Mouse (Mus musculus) heart, postnatal 0 days (tissue): ENCODE measurements around the gene 4930544D05Rik.
A peak's percentile ranks its signal among the peaks of the same experiment; 100 is the strongest.

Experiments
- CTCF ChIP-seq: IDR thresholded peaks from 2 replicates; pipeline ENCODE4 v1.5.1; 2016; ENCODE audit warnings: antibody characterized with exemption, control low read depth, low read depth
- EP300 ChIP-seq: IDR thresholded peaks from 2 replicates; pipeline ENCODE4 v1.6.1; 2016; ENCODE audit warnings: antibody characterized with exemption, low read depth

- no peak for TF ChIP-seq EP300
- TF ChIP-seq CTCF, result peak; percentile 96
Observed at GRCm38 (mm10) chr11:70605024-70605566, 10.6 kb upstream of the 4930544D05Rik start.
